Mouse (Mus musculus) neural tube, embryonic 10.5 days (tissue): ENCODE results near the gene Stab1.

Experiments used
- DNase-seq: peaks from one replicate; pipeline ENCODE4 v3.0.0-alpha.2; 2017; ENCODE audit warnings: low spot score; ENCODE audit errors: extremely low spot score

The Stab1 gene

DNA sequence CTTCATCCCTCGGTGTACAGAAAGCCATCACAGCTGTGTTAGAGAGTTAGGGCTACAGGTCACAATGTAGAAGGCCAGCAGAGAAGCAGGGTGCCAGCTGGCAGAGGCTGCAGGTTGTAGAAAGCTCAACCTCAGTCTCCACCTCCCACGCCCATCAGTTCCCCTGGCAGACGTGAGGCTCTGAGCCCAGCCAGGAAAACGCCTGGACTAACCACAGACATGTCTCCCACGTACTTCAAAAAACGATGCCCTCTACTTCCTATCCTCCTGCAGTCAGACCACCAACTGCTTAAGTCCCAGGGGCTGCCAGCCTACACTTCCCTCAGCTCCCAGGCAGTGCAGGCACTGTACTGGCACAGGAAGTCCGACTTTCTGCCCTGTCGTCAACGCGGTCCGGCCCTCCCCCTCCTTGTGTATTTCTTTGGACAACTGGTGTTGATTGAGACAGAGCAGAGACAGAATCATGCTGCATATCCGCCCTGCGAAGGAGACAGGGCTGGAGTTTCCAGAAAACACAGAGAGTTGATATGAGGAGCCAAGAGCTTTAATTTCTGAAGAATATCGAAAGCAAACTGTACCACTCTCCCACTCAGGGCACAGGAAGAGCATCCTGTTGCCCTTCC lies 26.6 kb upstream of the Stab1 start:
- no peak for DNase-seq

DNA sequence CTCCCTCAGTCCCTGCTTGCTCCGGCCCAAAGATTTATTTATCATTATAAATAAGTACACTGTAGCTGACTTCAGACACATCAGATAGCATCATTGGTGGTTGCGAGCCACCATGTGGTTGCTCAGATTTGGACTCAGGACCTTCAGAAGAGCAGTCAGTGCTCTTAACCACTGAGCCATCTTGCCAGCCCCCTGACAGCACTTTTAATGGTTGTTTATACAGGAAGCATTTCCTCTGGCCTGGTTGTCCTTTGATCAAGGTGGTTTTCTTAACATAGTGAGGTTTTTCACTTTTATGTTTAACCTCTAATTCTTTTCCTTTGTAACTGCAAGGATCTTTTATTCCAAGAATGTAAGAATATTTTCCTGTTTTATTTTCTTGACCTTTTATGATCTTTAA lies 26.0 kb upstream of the Stab1 start:
- DNase-seq: no peak

- DNase-seq: no peak
Measured at GRCm38 (mm10) chr14:31193791-31194190, 25.4 kb upstream of the Stab1 start.

DNA sequence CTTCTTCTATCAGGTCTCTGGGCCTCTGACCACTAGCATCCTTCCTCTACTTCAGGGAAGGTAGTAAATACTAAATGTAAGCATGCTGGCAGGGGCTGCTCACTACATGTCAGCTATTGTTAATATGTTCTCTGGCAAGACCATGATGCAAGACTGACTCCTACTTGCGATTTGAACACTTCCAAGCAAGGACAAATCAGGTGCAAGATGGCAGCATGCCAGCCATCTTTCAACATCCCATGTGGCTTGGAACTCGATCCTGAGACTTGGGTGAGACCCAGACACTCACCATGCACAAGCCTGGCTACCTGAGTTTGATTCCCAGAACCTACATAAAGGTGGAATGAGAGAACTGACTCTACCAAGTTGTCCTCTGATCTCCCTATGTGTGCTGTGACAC lies 23.5 kb upstream of the Stab1 start:
- DNase-seq: no peak

DNA sequence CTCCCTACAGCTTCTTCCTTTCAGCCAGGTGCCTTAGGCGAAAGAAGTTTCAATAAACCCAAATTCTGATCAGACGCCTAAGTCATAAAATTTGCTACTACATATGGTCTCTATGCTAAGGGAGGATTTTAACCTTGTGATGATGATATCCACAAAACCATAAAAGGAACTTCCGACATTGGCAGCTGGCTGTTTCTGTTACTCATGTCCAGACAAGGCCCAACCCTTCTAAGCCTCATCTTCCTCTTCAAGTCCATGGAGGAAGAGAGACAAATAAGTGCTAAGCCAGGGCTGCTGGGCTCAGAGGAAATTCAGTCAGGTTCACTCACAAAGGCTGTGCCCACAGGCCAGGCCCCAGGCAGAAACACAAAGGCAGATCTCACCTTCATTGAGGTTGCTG lies 20.9 kb upstream of the Stab1 start:
- no peak for DNase-seq

DNA sequence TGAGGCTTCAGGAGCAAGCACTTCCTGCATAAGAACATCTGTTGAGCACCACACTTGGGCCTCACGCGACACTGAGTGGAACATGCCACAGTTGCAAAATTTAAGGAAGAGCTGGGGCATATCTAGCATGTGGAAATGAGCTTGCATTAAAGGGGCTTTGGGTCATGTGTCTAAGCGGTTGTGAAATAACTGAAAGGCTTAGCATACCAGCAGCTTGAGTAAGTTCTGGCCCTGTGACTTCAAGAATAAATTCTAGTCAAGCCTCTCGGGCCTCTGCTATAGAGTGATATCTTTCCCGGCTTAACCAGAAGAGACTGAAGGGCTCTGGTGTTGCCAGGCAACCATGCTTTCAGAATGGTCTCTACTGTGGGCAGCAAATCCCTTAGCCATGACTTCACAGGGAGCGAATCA lies 20.3 kb upstream of the Stab1 start:
- no peak for DNase-seq

GRCm38 (mm10) chr14:31186656-31187055 lies 18.2 kb upstream of the Stab1 start:
- no peak for DNase-seq

GRCm38 (mm10) chr14:31184195-31184594 lies 15.8 kb upstream of the Stab1 start:
- DNase-seq: no peak

DNA sequence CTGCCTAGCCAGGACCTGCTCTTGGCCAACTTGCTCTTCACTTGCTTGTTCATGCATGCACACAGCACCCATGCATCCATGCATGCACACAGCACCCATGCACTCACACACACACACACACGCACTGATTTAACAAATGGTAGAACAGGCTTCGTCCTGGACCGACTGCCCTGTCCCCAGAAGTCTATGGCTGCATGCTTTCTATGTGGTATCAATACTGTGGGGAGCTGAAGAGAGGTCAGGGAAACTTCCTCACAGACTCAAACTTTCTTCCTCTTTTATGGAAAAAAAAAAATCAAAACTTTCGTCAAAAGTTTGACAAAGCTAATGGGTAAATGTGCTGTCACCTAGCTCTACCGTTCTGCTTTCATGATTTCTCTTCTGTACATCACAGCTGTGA lies 15.1 kb upstream of the Stab1 start:
- DNase-seq: no peak

DNA sequence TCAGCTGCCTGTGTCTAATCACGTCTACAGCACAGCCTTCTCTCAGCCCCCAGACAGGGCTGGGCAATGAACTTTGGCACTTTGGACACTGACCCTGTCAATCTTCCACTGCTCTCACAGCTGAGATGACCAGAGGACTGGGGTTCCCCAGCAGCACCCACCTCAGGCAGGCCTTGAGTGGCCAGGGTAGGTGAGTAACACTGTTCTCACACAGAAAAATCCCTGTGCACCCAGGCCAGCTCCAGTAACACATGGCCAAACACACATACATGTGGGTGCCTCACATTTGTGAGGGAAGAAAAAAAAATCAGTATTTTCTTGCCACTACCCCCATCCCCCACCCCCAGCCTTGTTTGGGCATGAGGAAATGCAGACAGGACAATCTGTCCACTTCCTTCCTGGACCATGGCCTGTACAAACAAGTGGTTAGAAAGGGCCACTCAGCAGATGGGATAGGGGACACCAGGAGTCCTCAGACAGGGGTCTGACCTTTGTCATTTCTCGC lies 14.4 kb upstream of the Stab1 start:
- DNase-seq: no peak

DNA sequence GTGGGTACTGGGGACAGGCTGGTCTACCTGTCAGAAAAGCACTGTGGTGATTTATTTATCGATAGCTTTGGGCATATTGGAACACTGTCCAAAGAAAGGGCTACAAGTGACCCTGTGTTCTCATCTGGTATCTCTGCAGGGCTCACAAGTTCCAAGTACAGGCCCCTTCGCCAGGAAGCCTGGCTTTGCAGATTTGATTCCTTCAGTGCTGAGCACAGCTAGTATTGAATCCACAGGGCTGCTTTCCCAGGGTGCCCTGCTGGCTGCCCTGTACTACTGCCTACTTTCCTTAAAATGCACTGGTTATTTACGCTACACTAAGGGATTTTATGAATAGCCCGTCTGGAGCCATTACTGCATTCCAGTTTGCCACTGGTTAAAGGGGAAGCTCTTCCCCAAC lies 13.1 kb upstream of the Stab1 start:
- no peak for DNase-seq

GRCm38 (mm10) chr14:31179677-31180365 lies 11.4 kb upstream of the Stab1 start:
- DNase-seq: no peak

DNA sequence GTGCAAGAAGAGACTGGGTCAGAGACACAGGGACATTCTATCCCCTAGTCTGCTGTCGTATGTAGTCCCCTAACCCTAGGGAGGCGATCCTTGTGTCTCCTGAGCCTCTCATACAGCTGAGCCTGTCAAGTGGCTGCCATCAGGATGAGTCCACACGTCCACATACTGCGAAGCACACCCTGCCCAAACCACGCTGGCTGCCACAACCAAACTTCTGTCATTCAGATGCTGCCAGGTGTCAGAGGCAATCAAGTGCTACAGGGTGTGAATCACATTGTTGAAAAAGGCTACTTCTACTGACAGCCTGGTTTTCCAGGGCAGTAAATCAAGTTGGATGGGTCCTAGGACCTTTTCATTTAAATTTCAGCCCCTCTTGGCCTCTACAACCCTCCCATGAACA lies 9.3 kb upstream of the Stab1 start:
- DNase-seq: no peak

GRCm38 (mm10) chr14:31177287-31177686 lies 8.8 kb upstream of the Stab1 start:
- DNase-seq: no peak

DNA sequence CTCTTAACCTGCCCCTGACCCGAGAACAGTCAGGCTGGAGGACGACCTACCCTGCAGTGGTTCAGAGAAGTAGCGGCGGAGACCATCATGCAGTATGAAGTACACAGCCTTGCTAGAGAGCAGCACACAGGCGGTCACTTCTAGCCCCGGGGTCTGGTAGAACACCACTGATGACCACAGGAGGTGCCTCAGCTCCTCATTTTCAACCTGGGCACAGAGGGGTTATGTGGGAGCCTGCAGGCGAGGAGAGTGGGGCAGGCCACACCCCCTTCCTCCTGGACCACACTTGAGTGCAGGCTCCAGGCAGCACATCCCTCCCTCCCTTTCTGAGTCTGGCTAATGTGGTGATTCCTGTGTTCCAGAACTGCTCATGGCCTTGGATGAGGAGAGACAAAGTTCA lies 5.1 kb upstream of the Stab1 start:
- no peak for DNase-seq

DNA sequence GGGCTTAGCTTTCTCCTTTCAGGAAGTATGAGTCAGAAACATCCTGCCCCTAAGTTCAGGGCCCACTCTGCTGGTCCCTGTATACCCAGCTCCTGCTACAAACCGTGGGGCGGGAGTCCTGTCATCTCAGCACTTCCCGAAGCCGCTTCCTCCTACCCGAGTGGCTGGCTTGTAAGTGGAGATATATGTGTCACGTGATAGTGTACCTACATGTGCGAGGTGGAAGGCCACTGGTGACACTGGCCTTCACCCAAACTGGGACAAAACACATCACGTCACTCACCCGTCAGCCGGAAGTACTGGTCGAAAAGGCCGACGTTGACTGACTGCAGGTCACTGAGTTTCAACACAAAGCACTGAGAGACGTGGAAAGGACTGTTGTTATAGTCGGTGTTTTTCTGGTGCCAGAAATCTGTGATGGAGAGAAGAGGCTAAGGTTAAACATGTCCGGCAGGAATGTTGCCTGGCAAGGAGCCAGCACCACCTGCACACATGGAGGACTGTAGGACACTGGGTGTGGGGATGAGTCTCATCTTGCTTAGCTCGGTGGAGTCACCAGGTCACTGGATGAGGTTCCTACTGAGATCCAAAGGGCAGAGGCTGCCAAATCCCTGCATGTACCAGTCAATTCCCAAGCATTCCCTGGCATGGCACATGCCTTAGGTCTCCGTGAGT lies 4.5 kb upstream of the Stab1 start:
- no peak for DNase-seq

- DNase-seq: no peak
Measured at GRCm38 (mm10) chr14:31171821-31172220, 3.4 kb upstream of the Stab1 start.

- DNase-seq: no peak
Measured at GRCm38 (mm10) chr14:31171386-31171785, 2.9 kb upstream of the Stab1 start.

DNA sequence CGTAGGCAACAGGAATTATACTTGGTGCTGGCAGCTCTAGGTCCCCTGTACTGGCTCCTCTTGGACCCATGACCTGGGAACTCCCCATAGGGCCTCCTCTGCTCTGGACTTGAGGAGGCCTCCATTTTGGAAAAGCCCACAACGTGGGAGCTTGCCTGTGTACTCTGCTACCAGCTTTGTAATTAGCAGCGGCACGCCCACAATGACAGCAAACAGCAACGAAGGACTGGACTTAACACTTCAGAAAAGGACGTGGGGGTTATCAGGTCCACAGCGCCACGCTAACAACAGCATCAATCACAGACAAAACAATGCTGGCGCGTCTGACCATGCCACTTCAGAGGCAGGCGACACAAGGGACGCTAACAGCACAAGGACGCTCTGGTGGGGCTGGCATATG lies 2.5 kb upstream of the Stab1 start:
- DNase-seq: no peak

- DNase-seq: no peak
Measured at GRCm38 (mm10) chr14:31169508-31169907, 1.1 kb upstream of the Stab1 start.

DNA sequence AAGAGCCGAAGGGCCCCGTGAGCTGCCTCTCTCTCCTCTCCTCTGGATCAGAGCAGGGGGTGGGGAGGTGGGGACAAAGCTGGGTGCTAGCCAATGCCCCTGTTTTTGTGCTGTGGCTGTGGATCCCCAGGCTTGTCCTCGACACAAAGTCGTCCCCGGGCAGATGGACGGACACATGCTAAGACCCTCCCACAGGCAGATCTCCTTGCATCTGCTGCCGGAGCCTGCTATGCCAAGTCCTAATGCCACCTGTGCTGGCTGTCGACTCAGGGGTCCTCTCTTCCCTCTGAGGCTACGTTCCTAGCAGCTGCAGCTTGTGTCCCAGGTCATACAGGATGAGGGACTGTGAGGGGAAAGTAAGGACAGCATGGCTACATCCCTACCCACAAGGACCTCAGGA lies 1.6 kb downstream of the Stab1 start:
- no peak for DNase-seq

GRCm38 (mm10) chr14:31165991-31166630 lies 2.3 kb downstream of the Stab1 start:
- DNase-seq: no peak
